Mouse (Mus musculus): Measurements from ENCODE around the gene Tmem26. TPM values are rescaled to one million over a fixed set of nuclear protein-coding genes. Genes with fewer than 3 reads are reported as not detected.

Gene Tmem26
- polyA plus RNA-seq, 1 experiment: not detected

DNA sequence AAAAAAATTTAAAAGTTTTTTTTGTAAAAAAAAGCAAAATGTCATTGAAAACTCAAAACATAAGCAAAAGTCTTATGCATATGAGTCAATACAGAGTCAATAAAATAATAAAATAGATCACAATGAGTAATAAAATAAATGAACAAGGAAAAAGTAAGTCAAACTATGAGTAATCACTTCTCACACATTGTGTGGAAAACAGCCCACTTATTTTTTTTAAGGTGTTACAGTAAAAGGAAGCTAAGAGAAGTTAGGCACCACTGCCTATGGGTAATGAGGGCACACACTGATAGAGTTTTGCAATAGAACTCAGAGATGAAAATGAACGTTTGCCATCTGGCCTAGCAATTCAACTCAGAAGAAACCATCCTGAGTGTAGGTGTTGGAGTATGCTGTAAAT, 61.0 kb downstream of the Tmem26 start:
- Histone ChIP-seq H3K4me3 (replicated peaks) (no peak overlapping the region), H3K4me1 (ENCODE audit: control insufficient read depth) (no peaks in the 10 kb centered on the region), H3K27me3 (ENCODE audit: control insufficient read depth) (no peaks in the 10 kb centered on the region), H3K36me3 (ENCODE audit: control insufficient read depth) (no peaks in the 10 kb centered on the region), H3K9me3 (ENCODE audit: control insufficient read depth, low read length) (peaks cover 4% of the 10 kb centered on the region)
- TF ChIP-seq TAL1 (IDR thresholded peaks at IDR 0.05; ENCODE audit: low read length) (no peak), GATA1 (IDR thresholded peaks at IDR 0.05; ENCODE audit: low read length) (no peak)

DNA sequence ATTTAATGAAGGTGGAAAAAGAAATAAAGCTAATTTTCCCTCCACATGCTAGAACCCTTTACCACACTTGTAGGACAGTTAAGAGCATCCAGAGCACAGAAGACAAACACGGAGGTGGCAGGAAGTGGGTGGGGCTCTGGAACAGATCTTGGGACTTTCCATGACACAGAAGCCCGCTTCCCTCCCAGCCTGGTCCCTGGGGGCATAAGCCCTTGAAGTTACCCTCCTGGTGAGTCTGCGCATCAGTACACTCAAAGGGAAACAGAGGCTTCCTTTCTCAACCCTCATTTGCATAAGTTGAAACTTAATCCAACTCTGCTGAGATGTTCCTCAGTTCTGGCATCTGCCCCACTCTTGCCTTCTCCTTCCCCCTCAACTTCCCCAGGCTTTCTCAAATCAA, 72.0 kb downstream of the Tmem26 start:
- Histone ChIP-seq H3K4me1 (ENCODE audit: control insufficient read depth) (no peaks in the 10 kb centered on the region), H3K4me3 (replicated peaks) (no peak overlapping the region), H3K36me3 (ENCODE audit: control insufficient read depth) (no peaks in the 10 kb centered on the region), H3K9me3 (ENCODE audit: control insufficient read depth, low read length) (peaks cover 3% of the 10 kb centered on the region), H3K27me3 (ENCODE audit: control insufficient read depth) (no peaks in the 10 kb centered on the region)
- TF ChIP-seq GATA1 (IDR thresholded peaks at IDR 0.05; ENCODE audit: low read length) (no peak), TAL1 (IDR thresholded peaks at IDR 0.05; ENCODE audit: low read length) (no peak)

DNA sequence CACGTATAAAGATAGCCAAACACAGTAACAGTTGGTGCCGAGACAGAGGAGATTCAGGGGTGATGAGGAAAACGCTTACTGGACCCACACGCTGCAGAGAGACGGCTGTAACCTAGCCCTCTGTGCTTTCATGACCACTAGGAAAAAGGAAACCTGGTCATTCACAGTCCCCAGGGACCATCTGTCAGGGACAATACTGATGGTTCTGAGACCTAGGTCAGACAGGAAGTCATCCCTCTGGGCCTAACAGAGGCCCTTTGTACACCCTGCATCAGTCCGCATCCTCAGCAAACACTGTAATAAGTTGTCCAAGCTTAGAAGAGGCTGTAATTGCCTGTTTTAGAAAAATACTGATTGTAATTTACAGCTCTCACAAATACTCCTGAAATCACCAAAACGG, 76.4 kb downstream of the Tmem26 start:
- Histone ChIP-seq H3K9me3 (ENCODE audit: control insufficient read depth, low read length) (peaks cover 3% of the 10 kb centered on the region), H3K4me3 (replicated peaks) (no peak overlapping the region), H3K4me1 (ENCODE audit: control insufficient read depth) (no peaks in the 10 kb centered on the region), H3K27me3 (ENCODE audit: control insufficient read depth) (no peaks in the 10 kb centered on the region), H3K36me3 (ENCODE audit: control insufficient read depth) (no peaks in the 10 kb centered on the region)
- TF ChIP-seq GATA1 (IDR thresholded peaks at IDR 0.05; ENCODE audit: low read length) (no peak), TAL1 (IDR thresholded peaks at IDR 0.05; ENCODE audit: low read length) (no peak)

DNA sequence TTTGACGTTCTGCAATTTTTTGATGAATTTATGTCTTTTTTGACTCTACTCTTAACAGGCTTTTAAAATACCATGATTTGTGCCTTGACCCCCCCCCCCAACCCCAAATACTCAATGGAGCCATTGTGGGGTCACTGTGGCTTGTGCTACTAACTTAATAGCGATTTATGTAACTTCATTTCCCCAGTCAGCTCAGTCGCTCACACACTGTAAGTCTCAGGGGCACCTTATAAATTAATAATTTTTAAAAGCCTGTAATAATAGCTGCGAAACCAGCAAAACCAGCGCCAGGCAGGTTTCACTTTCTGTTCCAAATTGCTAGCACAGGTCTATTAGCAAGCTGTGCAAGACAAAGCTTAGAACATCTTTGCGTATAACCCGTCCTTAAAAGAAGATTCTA, 76.9 kb downstream of the Tmem26 start:
- H3K4me3 ChIP-seq (replicated peaks): no peak overlapping the region
- no peaks in the 10 kb centered on the region for H3K36me3 ChIP-seq (ENCODE audit: control insufficient read depth)
- H3K9me3 ChIP-seq (ENCODE audit: control insufficient read depth, low read length): peaks cover 3% of the 10 kb centered on the region
- TF ChIP-seq GATA1 (IDR thresholded peaks at IDR 0.05; ENCODE audit: low read length) (no peak), TAL1 (IDR thresholded peaks at IDR 0.05; ENCODE audit: low read length) (no peak)
- H3K27me3 ChIP-seq (ENCODE audit: control insufficient read depth): no peaks in the 10 kb centered on the region
- no peaks in the 10 kb centered on the region for H3K4me1 ChIP-seq (ENCODE audit: control insufficient read depth)

DNA sequence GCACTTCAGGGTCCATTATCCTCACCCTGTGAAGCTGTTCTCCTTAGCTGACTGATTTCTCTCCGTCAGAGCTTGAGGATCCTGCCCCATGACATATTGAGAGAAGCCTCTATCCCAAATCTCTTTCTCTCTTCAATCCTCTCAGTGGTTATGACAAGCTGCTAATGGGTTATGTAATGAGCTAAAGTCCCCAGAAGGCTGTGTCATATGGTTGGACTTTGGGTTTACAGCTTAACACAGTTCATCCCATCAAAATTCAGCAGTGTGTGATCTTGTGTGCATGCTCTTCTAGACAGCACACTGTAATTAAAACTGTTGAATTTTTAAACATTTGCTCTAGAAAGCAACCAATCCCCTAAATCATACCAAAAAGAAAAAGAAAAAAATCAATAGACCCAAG, 82.9 kb downstream of the Tmem26 start:
- no peaks in the 10 kb centered on the region for H3K27me3 ChIP-seq (ENCODE audit: control insufficient read depth)
- no peak for TF ChIP-seq GATA1 (IDR thresholded peaks at IDR 0.05; ENCODE audit: low read length)
- no peak for TF ChIP-seq TAL1 (IDR thresholded peaks at IDR 0.05; ENCODE audit: low read length)
- H3K4me3 ChIP-seq (replicated peaks): no peak overlapping the region
- no peaks in the 10 kb centered on the region for H3K36me3 ChIP-seq (ENCODE audit: control insufficient read depth)
- peaks cover 9% of the 10 kb centered on the region for H3K9me3 ChIP-seq (ENCODE audit: control insufficient read depth, low read length)
- no peaks in the 10 kb centered on the region for H3K4me1 ChIP-seq (ENCODE audit: control insufficient read depth)

GRCm38 (mm10) chr10:68810958-68811357, 87.5 kb downstream of the Tmem26 start:
- TF ChIP-seq TAL1 (IDR thresholded peaks at IDR 0.05; ENCODE audit: low read length) (no peak), GATA1 (IDR thresholded peaks at IDR 0.05; ENCODE audit: low read length) (no peak)
- no peak overlapping the region for H3K4me3 ChIP-seq (replicated peaks)

GRCm38 (mm10) chr10:68812699-68813098, 89.3 kb downstream of the Tmem26 start:
- TF ChIP-seq TAL1 (IDR thresholded peaks at IDR 0.05; ENCODE audit: low read length) (no peak), GATA1 (IDR thresholded peaks at IDR 0.05; ENCODE audit: low read length) (no peak)
- Histone ChIP-seq H3K9me3 (ENCODE audit: control insufficient read depth, low read length) (peaks cover 10% of the 10 kb centered on the region), H3K36me3 (ENCODE audit: control insufficient read depth) (no peaks in the 10 kb centered on the region), H3K4me3 (replicated peaks) (no peak overlapping the region), H3K27me3 (ENCODE audit: control insufficient read depth) (no peaks in the 10 kb centered on the region), H3K4me1 (ENCODE audit: control insufficient read depth) (no peaks in the 10 kb centered on the region)

More at GRCm38 (mm10) chr10:68810958-68811357, 87.5 kb downstream of the Tmem26 start:
- no peaks in the 10 kb centered on the region for H3K36me3 ChIP-seq (ENCODE audit: control insufficient read depth)
- H3K27me3 ChIP-seq (ENCODE audit: control insufficient read depth): no peaks in the 10 kb centered on the region
- peaks cover 9% of the 10 kb centered on the region for H3K9me3 ChIP-seq (ENCODE audit: control insufficient read depth, low read length)
- no peaks in the 10 kb centered on the region for H3K4me1 ChIP-seq (ENCODE audit: control insufficient read depth)

DNA sequence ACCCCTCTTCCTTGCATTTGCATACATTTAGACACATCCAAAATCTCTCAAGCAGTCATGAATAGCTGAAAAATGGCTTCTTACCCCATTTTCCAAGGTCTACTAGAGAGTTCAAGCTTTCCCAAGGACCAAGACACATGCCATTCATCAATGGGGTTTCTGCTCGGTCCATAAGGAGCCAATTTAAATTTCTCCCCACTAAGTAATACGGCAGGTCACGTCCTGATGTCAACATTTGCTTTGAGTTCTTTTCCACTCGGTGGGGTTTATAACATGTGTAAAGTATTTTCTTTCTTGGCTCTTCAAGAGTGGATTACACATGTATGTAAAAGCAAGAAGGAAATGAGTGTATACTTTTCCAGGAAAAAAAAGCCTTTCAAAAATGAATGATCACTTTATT, 93.8 kb downstream of the Tmem26 start:
- TF ChIP-seq GATA1 (IDR thresholded peaks at IDR 0.05; ENCODE audit: low read length): no peak
- no peak for TF ChIP-seq TAL1 (IDR thresholded peaks at IDR 0.05; ENCODE audit: low read length)
- Histone ChIP-seq H3K4me1 (ENCODE audit: control insufficient read depth) (no peaks in the 10 kb centered on the region), H3K9me3 (ENCODE audit: control insufficient read depth, low read length) (peaks cover 2% of the 10 kb centered on the region; the same call in 1 of the 2 replicates), H3K4me3 (replicated peaks) (no peak overlapping the region), H3K27me3 (ENCODE audit: control insufficient read depth) (no peaks in the 10 kb centered on the region), H3K36me3 (ENCODE audit: control insufficient read depth) (no peaks in the 10 kb centered on the region)

DNA sequence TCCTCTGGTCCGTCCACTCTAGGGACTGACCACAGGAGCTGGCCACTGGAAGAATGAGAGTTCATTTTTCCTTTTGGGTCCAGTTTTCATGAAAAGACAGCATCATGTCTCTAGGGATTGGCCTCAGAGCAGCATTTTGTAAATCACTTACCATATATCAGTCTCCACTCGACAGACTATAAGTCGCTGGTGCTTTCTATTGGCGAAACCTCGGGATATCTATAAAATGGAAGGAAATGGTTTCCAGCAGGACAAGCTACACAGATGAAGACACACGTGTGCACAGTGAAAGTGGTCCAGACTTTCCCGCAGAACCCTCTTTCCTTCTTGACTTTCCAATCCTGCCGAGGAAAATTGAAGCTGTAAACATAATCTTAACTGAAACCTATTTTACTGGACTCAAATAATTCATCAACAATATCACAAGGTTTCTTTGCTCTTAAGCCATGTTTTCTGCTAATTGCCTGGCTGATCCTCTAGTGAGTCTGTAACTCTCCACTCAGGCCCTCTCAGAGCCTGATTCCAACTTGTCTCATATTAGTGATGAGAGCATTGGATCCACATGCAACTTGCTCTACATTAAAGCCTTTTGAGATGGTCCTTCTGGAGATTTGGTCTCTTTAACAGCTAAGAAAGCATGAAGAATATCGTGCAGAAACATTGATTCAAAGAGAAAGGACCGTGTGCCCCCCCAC, 94.8 kb downstream of the Tmem26 start:
- H3K9me3 ChIP-seq (ENCODE audit: control insufficient read depth, low read length): peaks cover 2% of the 10 kb centered on the region; the same call in 1 of the 2 replicates
- TF ChIP-seq TAL1 (IDR thresholded peaks at IDR 0.05; ENCODE audit: low read length) (no peak), GATA1 (IDR thresholded peaks at IDR 0.05; ENCODE audit: low read length) (no peak)
- no peaks in the 10 kb centered on the region for H3K36me3 ChIP-seq (ENCODE audit: control insufficient read depth)
- H3K4me3 ChIP-seq (replicated peaks): no peak overlapping the region
- no peaks in the 10 kb centered on the region for H3K27me3 ChIP-seq (ENCODE audit: control insufficient read depth)
- H3K4me1 ChIP-seq (ENCODE audit: control insufficient read depth): no peaks in the 10 kb centered on the region

GRCm38 (mm10) chr10:68824519-68824918, 101.1 kb downstream of the Tmem26 start:
- no peaks in the 10 kb centered on the region for H3K27me3 ChIP-seq (ENCODE audit: control insufficient read depth)
- TF ChIP-seq TAL1 (IDR thresholded peaks at IDR 0.05; ENCODE audit: low read length) (no peak), GATA1 (IDR thresholded peaks at IDR 0.05; ENCODE audit: low read length) (no peak)
- no peaks in the 10 kb centered on the region; the same call in 1 of the 2 replicates for H3K9me3 ChIP-seq (ENCODE audit: control insufficient read depth, low read length)
- no peak overlapping the region for H3K4me3 ChIP-seq (replicated peaks)
- no peaks in the 10 kb centered on the region for H3K4me1 ChIP-seq (ENCODE audit: control insufficient read depth)
- H3K36me3 ChIP-seq (ENCODE audit: control insufficient read depth): no peaks in the 10 kb centered on the region

Other genes with a start within 250 kb of the Tmem26 start
- gene Cabcoco1, start 181.8 kb upstream of the Tmem26 start, polyA plus RNA-seq (2012): not detected in 2 replicates